In the genomic region with DNA sequence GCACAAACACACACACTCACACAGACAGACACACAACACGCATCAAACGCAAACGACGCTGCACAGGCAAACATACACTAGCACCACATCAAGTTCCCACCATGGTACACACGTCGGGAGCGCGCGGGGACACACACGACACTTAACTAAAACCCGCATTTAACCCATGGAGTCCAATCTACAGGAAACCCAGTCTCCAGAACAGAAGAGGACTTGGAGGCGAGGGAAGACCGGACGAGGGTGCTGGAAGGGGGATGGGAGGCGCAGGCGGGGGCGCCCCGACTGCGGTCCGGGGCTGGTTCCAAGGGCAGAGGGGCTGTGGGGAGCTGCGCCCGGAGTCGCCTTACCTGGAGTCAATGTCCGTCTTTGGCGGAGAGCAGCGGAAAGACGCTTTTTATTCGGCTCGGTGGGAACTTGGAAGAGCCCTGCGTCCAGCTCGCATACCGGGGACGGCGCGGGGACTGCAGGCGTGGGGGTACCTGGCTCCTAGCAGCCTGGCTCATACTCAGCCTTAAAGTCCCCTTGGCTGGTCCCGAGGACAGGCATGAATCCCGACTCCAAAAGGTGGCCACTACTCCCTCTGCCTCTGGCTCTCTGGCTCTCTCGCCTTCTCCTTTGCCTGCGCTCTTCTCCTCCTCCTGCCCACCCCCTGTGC, we compare ENCODE assay signal across 8 mouse cellular contexts. TPM values are rescaled to one million over a fixed set of nuclear protein-coding genes. Genes with fewer than 3 reads are reported as not detected.
DNase-seq lines count a peak whose midpoint lies in the region; ATAC-seq and TF ChIP-seq lines count a peak whose summit lies in the region.

No protein-coding gene starts in this region.

- H3K9ac ChIP-seq in lung, embryonic 14.5 days = peak overlapping the region; percentile 53
- H3K9ac ChIP-seq in hindbrain, embryonic 13.5 days = peak overlapping the region; percentile 89
- peak overlapping the region; percentile 80 for H3K9ac ChIP-seq in midbrain, postnatal 0 days (replicated peaks; ENCODE audit: low read length, poor library complexity, severe bottlenecking)

- peak overlapping the region; percentile 97 for H3K27ac ChIP-seq in cerebellum, adult 2 months (ENCODE audit: insufficient read depth, low read length)
- no peak overlapping the region for H3K27ac ChIP-seq in lung, embryonic 14.5 days (ENCODE audit: low read depth)
- peak overlapping the region; percentile 85 for H3K27ac ChIP-seq in hindbrain, embryonic 13.5 days
- H3K27ac ChIP-seq in midbrain, postnatal 0 days (ENCODE audit: low read depth, low read length) = peak overlapping the region; percentile 82

- peak overlapping the region; percentile 73 for H3K4me2 ChIP-seq in lung, embryonic 14.5 days
- peak overlapping the region; percentile 75 for H3K4me2 ChIP-seq in hindbrain, embryonic 13.5 days
- H3K4me2 ChIP-seq in midbrain, postnatal 0 days (ENCODE audit: low read depth, low read length, poor library complexity, severe bottlenecking) = peak overlapping the region; percentile 70

- WGBS in cerebellum, adult 2 months = under 1% methylated on average over 40 of the region's 40 CpGs
- WGBS in lung, embryonic 14.5 days = under 1% methylated on average over 39 of the region's 40 CpGs
- under 1% methylated on average over 38 of the region's 40 CpGs for WGBS in hindbrain, embryonic 13.5 days
- WGBS in midbrain, postnatal 0 days = under 1% methylated on average over 40 of the region's 40 CpGs

- H3K9me3 ChIP-seq in lung, embryonic 14.5 days (ENCODE audit: low read depth, low read length) = no peaks in the 10 kb centered on the region
- H3K9me3 ChIP-seq in hindbrain, embryonic 13.5 days = no peaks in the 10 kb centered on the region
- no peaks in the 10 kb centered on the region for H3K9me3 ChIP-seq in midbrain, postnatal 0 days (ENCODE audit: low read length)

- no peak; the same call in 1 of the 2 replicates for TF ChIP-seq POLR2A in cerebellum, adult 2 months (IDR thresholded peaks at IDR 0.05; ENCODE audit: borderline replicate concordance, insufficient read depth, low read length)

- DNase-seq in cerebellum, adult 2 months = no peak
- DNase-seq in cerebellum, adult 8-10 months = no peak
- DNase-seq in lung, embryonic 14.5 days = peak; percentile 27
- no peak for DNase-seq in lung, postnatal 14 days
- peak; percentile 60 for DNase-seq in midbrain, postnatal 0 days (ENCODE audit: low spot score)
- DNase-seq in gastrocnemius, adult 18-20 months (ENCODE audit: low spot score) = no peak
- no peak for DNase-seq in yolk sac, embryonic 10.5 days (ENCODE audit: low spot score)

- H3K4me1 ChIP-seq in cerebellum, adult 2 months (ENCODE audit: control insufficient read depth, insufficient read depth, low read length) = peaks cover 6% of the 10 kb centered on the region; the same call in 1 of the 2 replicates
- no peaks in the 10 kb centered on the region for H3K4me1 ChIP-seq in lung, embryonic 14.5 days (ENCODE audit: insufficient read depth)
- H3K4me1 ChIP-seq in hindbrain, embryonic 13.5 days (replicated peaks) = peaks cover 25% of the 10 kb centered on the region
- no peaks in the 10 kb centered on the region for H3K4me1 ChIP-seq in midbrain, postnatal 0 days (ENCODE audit: insufficient read depth, low read length)

- no peaks in the 10 kb centered on the region for H3K36me3 ChIP-seq in lung, embryonic 14.5 days (ENCODE audit: insufficient read depth)
- H3K36me3 ChIP-seq in hindbrain, embryonic 13.5 days = no peaks in the 10 kb centered on the region
- no peaks in the 10 kb centered on the region for H3K36me3 ChIP-seq in midbrain, postnatal 0 days (ENCODE audit: insufficient read depth, low read length)

- peak; percentile 55 for ATAC-seq in lung, embryonic 14.5 days (ENCODE audit: insufficient read depth)
- ATAC-seq in hindbrain, embryonic 13.5 days (ENCODE audit: low FRiP score) = peak; percentile 86
- peak; percentile 38 for ATAC-seq in midbrain, postnatal 0 days (ENCODE audit: low FRiP score)

- H3K27me3 ChIP-seq in cerebellum, adult 2 months (ENCODE audit: control insufficient read depth, insufficient read depth, low read length) = no peaks in the 10 kb centered on the region
- H3K27me3 ChIP-seq in lung, embryonic 14.5 days (ENCODE audit: insufficient read depth, low read length) = no peaks in the 10 kb centered on the region
- 0 out of 2 replicates have a peak, but pooled peaks cover 6% of the 10 kb centered on the region for H3K27me3 ChIP-seq in hindbrain, embryonic 13.5 days
- no peaks in the 10 kb centered on the region for H3K27me3 ChIP-seq in midbrain, postnatal 0 days (ENCODE audit: insufficient read depth, low read length)

- H3K4me3 ChIP-seq in cerebellum, adult 2 months (replicated peaks; ENCODE audit: insufficient read depth, low read depth, low read length) = peak overlapping the region; percentile 100
- peak overlapping the region; percentile 57 for H3K4me3 ChIP-seq in lung, embryonic 14.5 days (ENCODE audit: low read depth, low read length)
- H3K4me3 ChIP-seq in hindbrain, embryonic 13.5 days = peak overlapping the region; percentile 76
- peak overlapping the region; percentile 73 for H3K4me3 ChIP-seq in midbrain, postnatal 0 days (ENCODE audit: low read depth, low read length)

- no peak for TF ChIP-seq CTCF in cerebellum, adult 2 months (IDR thresholded peaks at IDR 0.05; ENCODE audit: borderline replicate concordance, insufficient read depth, low read depth, low read length)
- no peak for TF ChIP-seq CTCF in lung, embryonic 14.5 days (IDR thresholded peaks at IDR 0.05; ENCODE audit: low read depth)
- no peak for TF ChIP-seq CTCF in midbrain, postnatal 0 days (IDR thresholded peaks at IDR 0.05)

RNA-seq across cellular contexts. Expression of gene Brinp1, which starts 0.4 kb away (rescaled TPM):
- polyA plus RNA-seq in cerebellum, adult 2 months (2012; rRNA removed) = 71.2 and 72.0 TPM in 2 replicates
- polyA plus RNA-seq in lung, embryonic 14.5 days (2014; fragmentation: Nextera tagmentation; extraction: Ambion mirVana) = 16.5 and 16.8 TPM in 2 replicates
- polyA plus RNA-seq in hindbrain, embryonic 13.5 days (2015; fragmentation: Nextera tagmentation; extraction: Ambion mirVana) = 47.3 and 54.0 TPM in 2 replicates
- total RNA-seq in midbrain, postnatal 0 days (2014; rRNA removed) = 108 and 116 TPM in 2 replicates
- 76.3 and 80.1 TPM in 2 replicates for polyA plus RNA-seq in midbrain, postnatal 0 days (2015; fragmentation: Nextera tagmentation; extraction: Ambion mirVana)
- total RNA-seq in gastrocnemius, adult 18-20 months (2021) = not detected

Comparison
In these comparisons a context has a peak if more than half of its experiments do, and no peak if none do; other contexts are left out.
1. DNase-seq: peak in lung, embryonic 14.5 days (single experiment) and midbrain, postnatal 0 days (single experiment); none in cerebellum, adult 2 months (0 of 2), cerebellum, adult 8-10 months (single experiment), lung, postnatal 14 days (single experiment), gastrocnemius, adult 18-20 months (single experiment) and yolk sac, embryonic 10.5 days (single experiment).
2. Peak in every context shown above with its lines, with median percentiles within 50 percentile points of each other: H3K4me3 ChIP-seq, ATAC-seq, H3K4me2 ChIP-seq and H3K9ac ChIP-seq.